Mouse (Mus musculus): Measurements from ENCODE around the gene Smpx.

DNA sequence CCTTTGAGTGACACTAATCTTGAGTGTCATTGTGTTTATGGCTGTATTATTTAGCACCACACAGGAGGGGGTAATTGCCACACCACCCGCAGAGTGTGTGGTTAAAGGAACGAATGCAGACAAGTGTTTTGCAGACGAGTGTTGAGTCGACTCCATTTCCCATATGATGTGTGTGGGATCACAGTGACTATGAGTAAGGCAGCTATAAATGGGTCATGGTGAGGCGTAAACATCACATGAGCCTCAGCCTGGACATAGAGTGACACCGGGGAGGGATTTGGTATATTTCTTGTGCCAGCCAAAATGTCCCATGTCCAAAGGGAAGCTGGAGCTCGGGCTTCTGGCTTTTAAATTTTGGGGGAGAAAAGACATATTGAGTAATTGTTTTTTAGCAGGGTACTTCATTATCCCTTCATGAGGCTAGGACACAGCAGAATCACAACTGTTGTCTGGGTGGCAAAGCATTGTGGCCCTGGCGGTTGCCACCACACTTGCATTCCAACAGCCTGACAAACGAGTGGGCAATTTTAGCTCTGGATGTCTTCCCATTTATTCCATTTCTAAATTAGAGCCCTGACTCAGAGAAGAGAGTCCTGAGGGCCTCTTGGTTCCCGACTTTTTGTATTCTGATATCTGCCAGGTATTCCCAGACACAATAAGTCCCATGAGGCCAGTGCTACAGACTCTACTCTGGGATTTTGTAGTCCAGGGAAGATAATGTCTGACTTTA lies 49.3 kb downstream of the Smpx start:
- TF ChIP-seq POLR2A (IDR thresholded peaks at IDR 0.05; ENCODE audit: insufficient read depth, low read depth, low read length) (no peak), CTCF (IDR thresholded peaks at IDR 0.05; ENCODE audit: insufficient read depth, low read depth, low read length) (no peak)

Data from olfactory bulb, adult 2 months (tissue).